Mouse (Mus musculus) MN1 (cell line): ENCODE measurements around the gene Gm30191.
A peak's percentile ranks its signal among the peaks of the same experiment; 100 is the strongest.

Source experiments
- DNase-seq: peaks from one replicate; pipeline ENCODE4 v3.0.0-alpha.2; 2016; ENCODE audit warnings: low spot score

Gene Gm30191

DNA sequence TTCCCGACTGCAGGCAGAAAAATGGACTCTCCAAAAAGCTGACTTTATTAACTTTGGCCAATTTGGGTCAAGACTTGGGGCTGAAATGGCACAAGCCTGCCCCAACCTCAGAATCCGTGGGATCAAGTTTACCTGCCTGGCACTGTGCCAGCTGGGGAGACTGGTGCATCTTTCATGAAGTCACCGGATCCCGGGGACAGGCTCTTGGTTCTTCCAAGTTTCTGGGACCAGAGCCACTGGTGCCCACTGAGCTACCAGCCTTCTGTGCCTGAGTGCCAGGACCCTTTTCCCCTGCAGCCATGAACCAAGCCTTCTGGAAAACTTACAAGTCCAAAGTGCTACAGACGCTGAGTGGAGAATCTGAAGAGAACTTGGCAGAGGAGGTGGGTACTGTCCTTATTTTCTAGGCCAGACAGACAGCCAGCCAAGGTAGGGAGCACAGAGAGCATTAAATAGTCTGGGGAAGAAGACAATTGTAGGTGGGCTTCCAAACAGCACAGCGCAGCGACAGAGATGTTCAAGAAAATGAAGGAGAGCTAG lies at the start of gene Gm30191:
TSS of gene Gm30191 (plus strand) at position 217 of the 540 bp plus-strand sequence.
- no peak for DNase-seq

DNA sequence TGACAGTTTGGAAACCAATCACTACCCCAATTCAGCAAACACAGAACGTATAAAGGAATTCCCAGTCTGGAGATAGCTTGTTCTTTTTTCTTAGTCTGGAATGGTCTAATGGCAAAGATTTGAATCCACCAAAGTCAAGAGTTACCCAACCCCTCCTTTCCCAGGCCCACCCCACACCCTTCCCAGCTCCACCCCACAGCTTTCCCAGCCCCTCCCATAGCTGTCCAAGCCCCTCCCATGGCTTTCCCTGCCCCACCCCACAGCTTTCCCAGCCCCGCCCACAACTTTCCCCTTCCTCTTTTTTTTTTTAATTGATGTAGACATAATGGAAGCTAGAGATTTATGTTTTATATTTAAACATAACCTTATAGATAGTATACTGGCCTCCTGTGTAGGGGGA lies 47.4 kb upstream of the Gm30191 start:
- DNase-seq = no peak

DNA sequence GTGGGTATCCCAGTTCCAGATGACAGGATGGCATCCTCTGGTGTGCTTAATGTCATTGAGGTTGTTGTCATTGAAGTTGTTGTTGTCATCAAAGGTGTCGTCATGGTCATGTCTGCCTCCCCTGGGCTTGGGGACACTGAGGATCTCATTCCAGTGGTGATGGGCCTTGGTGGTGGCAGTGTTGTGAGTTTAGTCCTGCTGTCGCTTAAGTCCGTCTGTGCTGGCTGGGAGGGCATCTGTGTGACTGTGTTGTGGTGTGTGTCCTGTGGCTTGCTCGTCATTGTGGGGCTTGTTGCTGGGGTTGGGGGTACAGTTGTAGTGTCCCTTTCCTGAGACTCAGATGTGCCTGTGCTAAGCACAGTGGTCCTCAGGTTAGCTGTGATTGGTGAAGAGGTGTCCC lies 43.8 kb upstream of the Gm30191 start, which contains the start of gene Gm7534:
TSS of gene Gm7534 (minus strand) at position 101 of the 400 bp plus-strand sequence.
- no peak for DNase-seq

DNA sequence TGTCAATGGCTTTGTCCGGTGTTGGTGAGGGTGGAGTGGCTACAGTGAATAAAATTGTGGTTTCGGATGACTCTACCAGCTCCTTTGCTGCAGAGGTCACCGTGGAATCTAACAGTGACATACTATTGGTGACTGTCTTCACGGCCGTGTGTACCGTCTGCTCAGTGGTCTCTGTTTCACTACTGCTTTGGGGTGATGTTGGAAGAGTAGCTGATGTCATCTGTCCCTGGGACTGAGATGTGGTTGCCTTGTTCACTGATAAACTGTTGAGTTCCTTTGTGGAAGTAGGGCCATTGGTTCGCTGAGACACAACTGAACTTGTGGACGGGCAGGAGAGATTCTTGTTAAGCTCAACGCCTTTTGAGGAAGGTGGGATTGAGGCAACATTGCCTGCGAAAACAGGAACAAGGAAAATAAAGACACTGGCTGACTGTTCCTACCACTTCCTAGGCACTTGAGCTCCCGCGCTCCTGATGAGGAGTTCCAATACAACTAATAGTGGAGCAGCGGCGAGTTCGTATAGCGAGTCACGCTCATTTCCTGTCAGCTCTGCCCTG lies 43.3 kb upstream of the Gm30191 start:
- no peak for DNase-seq

DNA sequence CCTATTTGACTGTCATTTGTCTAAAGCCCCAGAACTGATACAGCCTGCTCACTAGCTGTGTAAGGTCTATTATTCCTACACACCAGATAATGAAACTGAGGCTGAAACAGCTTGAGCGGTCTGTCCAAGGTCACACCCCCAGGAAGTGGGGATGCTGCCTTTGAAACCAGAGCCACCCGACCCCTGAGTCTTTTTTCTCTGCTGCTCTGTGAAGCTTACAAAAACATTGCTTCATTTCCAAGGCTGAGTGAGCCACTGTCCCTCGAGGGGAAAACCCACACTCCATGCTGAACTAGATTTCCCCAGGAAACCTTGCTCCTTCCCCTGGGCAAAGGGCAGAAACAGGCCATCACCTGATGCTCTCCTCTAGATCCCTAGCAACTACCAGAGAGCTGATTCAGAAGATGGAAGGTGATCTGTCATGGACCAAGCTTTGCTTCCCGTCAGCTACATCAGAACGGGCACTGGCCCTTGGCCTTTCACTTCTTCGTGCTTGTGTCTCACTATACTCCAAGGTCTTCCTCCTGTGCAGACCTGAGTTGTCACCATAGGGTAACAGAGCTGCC lies 40.2 kb upstream of the Gm30191 start:
- DNase-seq = no peak

DNA sequence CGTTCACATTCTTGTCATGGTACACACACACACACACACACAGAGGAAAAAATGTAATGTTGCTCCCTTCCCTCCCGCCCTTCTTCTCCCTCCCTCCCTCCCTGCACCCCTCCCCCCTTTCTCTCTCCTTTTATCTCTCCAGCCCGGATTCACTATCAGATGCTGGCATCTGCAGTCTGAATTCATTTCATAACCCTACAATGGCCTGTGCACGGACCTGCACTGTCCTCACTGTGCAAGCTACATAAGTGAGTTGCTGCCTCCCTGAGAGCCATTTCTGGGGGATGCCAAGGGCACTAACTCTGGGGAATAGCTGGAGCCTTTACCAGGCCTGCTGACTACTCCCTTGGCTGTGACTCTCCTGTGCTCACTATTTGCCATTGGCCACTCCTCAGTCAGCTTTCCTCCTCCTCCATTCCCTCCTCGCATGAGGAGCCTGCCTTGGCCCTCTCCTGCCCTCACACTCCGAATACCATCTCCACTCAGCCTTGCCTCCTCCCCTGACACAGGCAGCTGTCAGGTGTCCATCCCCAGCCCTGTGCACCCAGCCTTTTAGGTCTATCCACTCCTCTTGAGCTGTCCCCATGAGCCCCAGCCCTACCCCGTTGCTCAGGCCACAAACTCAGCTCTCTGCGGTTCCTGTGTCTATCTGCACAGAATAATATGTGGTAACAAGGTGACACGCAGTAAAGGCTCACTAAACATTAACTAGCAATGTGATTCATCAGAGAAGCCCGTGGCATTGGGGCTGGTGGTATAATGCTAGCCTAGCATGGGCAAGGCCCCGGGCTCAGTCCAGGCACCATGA lies 23.7 kb upstream of the Gm30191 start:
- DNase-seq = no peak

DNA sequence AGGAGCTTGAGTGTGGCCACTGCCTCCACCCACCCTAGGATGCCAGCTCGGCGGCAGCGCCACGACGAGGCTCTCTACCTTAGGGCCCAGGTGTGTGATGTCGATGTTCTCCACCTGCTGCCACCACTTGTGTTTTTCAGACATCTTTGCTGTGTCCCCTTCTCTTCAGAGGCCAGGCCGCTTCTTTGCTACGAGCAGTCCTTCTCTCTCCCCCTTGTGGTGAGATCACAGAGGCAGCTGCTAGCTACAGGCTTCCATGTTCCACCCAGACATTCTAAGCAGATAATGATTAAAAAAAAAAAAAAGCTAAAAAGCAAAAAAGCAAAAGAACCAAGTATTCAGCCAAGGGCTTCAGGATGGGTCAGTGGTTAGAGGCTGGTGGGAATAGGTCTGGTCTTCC lies 19.5 kb upstream of the Gm30191 start, which contains the start of gene Catsper4:
TSS of gene Catsper4 (minus strand) at position 190 of the 400 bp plus-strand sequence.
- DNase-seq = no peak

DNA sequence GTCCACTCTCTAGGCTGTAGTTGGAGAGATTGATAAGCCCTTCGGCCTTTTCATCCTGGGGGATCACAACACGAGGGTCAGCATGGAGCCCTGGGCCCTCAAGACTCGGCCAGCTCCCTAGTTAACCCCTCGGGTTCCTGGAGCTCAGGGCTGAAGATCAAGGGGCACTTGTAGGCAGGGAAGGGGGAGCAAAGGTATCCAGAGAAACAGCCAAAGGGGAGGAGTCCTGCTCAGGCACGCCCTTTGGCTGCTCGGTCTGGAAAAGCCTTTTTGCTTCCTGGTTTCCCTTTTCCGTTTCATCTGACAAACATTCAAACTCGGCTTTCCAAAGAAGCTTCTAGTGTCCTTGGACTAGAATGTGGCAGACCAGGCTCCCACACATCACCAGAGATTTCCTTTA lies 16.3 kb upstream of the Gm30191 start:
- DNase-seq = no peak

DNA sequence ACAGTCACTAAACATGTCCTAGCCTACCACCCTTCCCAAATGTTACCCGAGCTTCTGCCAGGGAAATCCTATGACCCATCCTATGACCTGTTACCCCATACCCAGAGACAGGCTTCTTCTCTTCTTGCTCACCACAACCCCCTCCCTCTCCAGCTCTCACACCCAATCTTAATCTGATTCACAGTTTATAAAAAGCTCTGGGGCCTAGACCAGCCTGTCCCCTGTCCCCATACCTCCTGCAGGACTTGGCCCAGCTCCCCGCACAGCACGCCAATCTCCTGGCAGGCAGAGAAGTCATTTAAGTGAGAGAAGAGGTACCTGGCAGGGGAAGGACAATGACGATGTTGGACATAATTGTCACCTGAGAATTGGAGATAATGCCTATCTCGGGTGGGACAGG lies 11.9 kb upstream of the Gm30191 start:
- no peak for DNase-seq

DNA sequence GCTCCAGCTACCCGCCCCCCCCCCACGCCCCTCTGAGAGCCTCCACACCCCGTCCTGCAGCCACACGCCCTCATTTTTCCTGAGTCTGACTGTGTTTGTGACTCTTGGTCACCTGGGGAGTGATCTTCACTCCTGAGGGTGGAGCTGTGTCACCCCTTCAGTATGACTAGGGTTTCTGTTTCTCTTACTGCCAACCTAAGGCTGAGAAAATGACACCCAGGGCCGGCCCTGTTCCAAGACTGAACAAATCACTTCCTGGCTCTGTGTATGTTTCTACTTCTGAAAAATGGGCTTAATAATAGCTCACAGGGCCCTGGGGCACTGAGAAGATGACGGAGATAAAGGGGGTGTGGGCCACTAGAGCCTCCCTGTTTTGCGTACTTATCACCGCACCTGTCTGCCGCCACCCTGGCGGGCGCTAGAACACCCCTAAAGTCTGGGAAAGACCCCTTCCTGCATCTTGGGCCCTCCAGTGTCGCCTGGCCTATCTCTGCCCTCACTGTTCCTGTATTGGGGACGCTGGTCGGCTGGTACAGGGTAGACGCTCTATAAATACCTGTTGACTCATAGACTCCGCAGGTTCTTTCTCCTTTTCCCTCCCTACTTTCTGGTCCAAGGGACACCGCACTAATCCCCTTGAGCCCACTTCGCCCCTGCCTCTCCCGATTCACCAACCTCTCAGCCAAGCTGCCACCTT lies 9.0 kb upstream of the Gm30191 start:
- DNase-seq = no peak

DNA sequence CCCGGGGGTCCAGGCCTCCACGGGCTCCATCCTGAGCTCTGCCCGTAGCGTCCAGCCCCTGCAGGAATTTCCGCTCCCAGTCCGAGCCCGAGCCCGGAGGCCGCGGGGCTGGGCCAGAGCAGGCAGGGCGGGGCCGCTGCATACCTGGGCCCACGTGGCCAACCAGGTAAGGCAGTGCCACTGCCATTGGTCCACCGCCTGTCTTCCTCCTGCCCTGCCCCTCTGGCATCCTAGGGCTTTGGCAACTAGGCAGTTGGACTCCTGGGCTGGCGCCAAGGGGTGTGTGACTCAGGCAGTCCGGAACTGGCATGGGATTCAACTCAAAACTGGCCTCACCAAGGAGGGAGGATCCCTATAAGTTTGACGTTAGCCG lies 8.5 kb upstream of the Gm30191 start, which contains the start of gene Cnksr1:
TSS of gene Cnksr1 (minus strand) at position 121 of the 373 bp plus-strand sequence.
- DNase-seq = peak; percentile 86

DNA sequence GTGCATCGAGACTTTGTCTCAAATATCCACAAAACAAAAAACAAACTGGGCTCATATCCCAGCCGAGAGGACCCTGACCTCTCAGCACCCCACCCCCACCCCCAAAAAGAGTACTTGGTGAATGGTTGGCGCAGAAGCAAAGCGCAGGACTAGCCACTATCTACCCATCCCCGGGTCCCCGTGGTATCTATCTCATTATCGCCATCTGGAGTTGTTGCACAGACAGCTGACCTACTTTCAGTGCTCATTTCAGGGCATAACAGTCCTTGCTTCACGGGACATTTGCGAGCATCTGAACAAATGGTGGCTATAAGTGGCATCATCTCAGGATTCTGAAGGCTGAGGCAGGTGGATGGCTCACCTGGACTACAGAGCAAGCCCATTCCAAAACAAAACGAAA lies 8.0 kb upstream of the Gm30191 start:
- peak; percentile 35 for DNase-seq

DNA sequence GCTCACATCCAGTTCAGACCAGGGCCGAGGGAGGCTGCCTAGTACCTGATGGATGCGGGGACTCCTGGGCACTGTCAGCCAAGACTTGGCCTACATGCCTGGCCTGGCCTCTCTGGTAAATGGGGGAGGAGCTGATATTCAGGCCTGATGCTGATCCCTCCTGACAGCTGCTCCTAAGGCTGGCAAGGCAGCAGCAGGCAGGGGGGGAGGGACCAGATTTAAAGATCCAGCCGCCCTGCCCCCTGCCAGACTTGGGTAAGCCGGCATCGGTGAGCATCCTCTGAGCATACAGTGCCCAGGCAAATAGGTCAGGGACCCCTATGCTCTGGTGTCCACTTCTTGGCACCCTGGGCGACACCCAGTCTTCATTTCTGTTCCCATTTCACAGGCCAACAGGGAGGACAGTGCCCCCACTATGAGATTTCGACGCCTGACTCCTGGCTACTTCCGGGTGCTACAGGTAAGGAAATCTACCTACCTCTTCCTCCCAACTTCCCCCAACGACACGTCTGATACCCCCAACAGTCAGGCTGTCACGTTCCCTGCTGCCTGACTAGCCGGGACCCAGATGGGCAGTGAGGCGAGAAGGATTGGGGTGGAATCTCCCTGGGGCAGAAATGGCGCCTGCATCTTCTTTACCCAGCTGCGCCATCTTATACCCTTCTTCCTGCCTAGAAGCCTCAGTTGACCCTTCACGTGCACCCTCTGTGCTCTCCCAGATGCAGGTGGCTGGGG lies 3.1 kb upstream of the Gm30191 start, which contains the start of gene E130218I03Rik:
TSS of gene E130218I03Rik (plus strand) at position 147 of the 735 bp plus-strand sequence.
- peak; percentile 83 for DNase-seq

DNA sequence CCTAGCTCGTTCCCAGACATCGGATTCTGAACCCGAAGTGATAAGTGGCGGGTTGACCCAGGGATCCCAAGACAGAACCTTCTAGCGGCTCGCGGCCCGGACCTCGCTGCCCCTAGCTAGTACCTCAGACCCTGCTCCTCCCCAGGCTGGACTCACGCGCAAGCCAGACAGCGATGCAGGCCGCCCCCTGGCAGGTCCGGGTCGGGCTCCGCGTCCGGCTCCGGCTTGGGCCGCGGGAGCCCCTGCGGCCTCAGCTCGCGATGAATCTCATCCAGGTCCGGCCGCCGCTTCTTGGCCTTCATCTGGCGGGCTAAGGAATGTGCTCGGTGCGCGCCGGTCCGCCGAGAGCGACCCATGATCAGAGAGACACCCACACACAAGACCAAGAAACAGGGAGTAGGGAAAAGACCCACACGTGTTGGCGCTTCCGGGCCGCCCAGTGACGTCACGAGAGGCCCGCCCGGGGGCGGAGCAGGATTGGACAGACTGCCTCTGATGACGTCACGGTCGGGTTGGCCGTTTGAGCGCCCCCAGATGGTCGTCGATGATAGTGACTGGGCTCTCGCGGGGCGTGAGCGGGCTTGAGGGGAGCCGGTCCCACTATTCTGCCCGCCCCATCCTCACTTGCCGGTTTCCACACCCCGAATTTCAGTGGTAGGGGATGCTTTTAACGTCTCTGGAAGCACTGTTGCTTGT lies 1.4 kb upstream of the Gm30191 start, which contains the start of gene Zfp593:
TSS of gene Zfp593 (minus strand) at position 445 of the 696 bp plus-strand sequence.
- DNase-seq = peak; percentile 97

DNA sequence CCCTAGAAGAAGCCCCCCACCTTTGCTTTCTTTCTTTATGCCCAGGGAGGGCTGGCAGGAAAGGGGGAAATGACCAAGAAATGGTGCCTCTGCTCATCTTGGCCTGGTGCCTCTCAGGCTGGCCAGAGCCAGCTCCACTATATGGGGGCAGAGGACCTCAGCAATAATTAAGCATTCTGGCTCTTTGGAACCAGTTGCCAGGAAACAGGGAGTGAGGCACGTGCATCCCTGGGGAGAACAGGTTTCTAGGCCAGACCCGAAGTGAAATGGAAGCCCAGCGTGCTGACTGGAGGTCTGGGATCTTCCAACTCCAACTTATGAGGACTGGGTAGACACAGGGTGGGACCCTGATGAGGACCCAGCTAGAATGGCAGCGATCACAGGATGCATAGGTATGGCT lies 479 bp upstream of the Gm30191 start:
- DNase-seq = peak; percentile 75

DNA sequence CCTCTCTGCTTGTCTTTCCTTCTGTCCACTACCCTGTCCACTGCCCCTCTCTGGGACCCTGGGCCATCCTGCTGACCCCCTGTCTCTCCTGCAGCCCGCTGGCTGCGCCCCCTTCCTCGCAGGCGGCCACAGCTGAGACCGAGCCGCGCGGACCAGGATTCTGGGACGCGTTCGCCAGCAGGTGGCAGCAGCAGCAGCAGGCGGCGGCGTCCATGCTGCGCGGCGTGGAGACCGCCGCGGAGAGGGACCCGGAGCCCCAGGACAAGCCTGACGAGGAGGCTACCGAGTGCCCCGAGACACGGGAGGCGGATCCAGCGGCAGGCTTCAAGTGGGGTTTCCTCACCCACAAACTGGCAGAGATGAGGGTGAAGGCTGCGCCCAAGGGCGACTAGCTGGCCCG lies 2.9 kb downstream of the Gm30191 start:
- DNase-seq = peak; percentile 63

DNA sequence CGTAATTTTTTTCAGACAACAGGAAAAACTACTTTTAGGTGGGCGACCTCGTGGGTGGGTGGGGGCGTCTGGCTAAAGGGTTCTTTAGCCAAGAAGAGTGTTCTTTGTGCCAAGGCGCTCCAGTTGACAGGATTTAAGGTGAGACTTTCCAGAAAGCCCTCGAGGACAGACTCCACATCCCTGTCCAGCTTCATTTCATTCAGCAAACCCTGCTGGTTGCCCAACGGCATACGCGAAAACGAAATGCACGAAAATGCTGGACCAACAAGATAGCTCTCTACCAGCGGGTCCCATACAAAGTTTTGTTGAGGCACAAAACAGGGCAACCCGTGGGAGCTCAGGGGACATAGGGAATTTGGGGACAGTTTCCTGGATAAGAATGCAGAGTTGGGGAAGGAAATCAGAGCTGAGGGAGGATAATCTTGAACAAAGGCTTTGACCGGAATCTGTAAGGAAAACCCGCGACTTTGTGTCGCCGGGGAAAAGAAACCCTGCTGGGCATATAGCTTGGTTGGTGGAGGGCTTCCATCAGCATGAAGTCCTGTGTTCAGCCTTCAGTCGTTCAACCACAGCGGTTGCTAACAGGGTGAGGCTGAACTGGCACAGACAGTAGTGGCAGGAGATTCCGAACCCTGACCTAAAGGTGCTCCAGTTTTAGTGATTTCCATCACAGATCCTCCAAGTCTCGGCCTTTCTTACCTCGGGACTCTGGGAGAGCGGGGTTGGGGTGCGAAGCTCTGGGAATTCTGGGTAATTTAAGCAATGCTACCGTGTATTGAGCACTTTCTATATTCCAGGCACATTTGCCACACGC lies 3.6 kb downstream of the Gm30191 start:
- no peak for DNase-seq

DNA sequence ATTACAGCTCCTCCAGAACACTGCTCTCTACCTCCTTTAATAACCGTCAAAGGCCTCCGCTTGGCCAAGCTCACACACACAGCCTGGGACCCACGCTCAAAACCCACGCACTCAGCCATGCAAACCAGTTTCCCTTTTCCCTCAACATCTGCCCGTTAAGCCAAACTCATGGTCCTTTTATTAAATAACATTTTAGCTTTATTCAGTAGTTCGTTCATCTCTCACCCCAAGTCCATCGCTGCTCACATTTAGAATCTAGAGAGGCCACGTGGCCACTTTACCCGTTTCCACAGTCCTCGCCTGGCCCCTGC lies 4.2 kb downstream of the Gm30191 start:
- no peak for DNase-seq

DNA sequence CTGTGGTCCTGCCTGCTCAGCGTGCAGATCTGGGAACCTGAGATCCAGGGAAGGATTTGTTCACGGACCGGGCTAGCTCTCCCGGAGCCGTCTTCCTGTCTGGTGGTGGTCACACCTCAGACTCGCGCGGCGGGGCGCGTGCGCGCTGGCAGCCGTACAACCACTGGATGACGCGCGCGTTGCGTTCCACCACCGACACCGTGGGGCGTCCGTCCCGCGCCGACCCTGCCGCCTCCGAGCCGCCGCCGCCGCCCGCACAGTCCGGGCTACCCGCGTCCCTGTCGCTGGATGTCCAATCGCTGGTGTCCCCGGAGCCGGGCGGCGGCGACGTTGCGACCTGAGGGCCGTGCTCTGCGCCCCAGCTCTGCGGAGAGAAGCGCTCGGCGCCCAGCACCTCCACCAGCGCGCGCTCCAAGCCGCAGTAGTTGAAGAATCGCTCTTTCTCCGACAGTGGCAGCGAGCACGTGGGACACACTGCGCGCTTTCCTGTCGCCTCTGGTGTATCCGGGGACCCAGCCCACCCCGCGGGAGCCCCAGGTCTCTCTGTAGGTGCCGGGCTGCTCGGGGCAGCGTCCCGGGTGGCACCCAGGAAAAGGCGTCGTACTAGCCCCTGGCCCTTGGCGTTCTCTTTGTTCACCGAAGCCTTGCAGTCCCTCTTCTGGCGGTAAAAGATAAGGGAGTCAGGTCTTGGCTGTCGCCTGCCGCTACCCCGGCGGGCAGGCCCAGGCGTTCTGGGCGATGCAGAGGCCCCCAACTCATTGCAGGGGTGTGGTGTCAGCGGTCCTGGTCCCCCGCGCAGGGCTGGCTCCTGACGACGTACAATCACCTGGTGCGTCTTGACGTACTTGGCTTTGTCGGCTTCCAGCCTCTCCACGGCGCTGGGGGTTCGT lies 4.8 kb downstream of the Gm30191 start:
- no peak for DNase-seq
